Mouse (Mus musculus) embryonic facial prominence, embryonic 15.5 days (tissue): Measurements from ENCODE around the gene Irf9. TPM values are rescaled to one million over a fixed set of nuclear protein-coding genes. Genes with fewer than 3 reads are reported as not detected.
A peak's percentile ranks its signal among the peaks of the same experiment; 100 is the strongest.

Source experiments
- ATAC-seq: fragments of 200-750 bp; cut with Nextera tagmentation; 2 replicates; pipeline ENCODE4 v1.8.0; 2017; ENCODE audit warnings: low read depth, moderate TSS enrichment; ENCODE audit not compliant: insufficient number of reproducible peaks, low FRiP score, low TSS enrichment
- H3K27ac ChIP-seq: fragments of 300-500 bp; sonication (generic); replicated peaks from 2 replicates; pipeline ENCODE4 v1.5.1; 2015; ENCODE audit warnings: mild to moderate bottlenecking, inconsistent platforms
- H3K27me3 ChIP-seq: fragments of 300-500 bp; sonication (generic); 2 replicates; pipeline ENCODE4 v1.6.1; 2015; ENCODE audit warnings: inconsistent platforms
- H3K36me3 ChIP-seq: fragments of 300-500 bp; sonication (generic); 2 replicates; pipeline ENCODE4 v1.6.1; 2015; ENCODE audit warnings: mild to moderate bottlenecking, inconsistent platforms
- H3K4me1 ChIP-seq: fragments of 300-500 bp; sonication (generic); 2 replicates; pipeline ENCODE4 v1.6.1; 2015; ENCODE audit warnings: inconsistent platforms
- H3K4me2 ChIP-seq: fragments of 300-500 bp; sonication (generic); replicated peaks from 2 replicates; pipeline ENCODE4 v1.6.1; 2015; ENCODE audit warnings: mild to moderate bottlenecking, inconsistent platforms
- H3K4me3 ChIP-seq: fragments of 300-500 bp; sonication (generic); replicated peaks from 2 replicates; pipeline ENCODE4 v1.5.1; 2015; ENCODE audit warnings: mild to moderate bottlenecking, inconsistent platforms
- H3K9ac ChIP-seq: fragments of 300-500 bp; sonication (generic); 2 replicates; pipeline ENCODE4 v1.6.1; 2015; ENCODE audit warnings: inconsistent platforms
- H3K9me3 ChIP-seq: fragments of 300-500 bp; sonication (generic); replicated peaks from 2 replicates; pipeline ENCODE4 v1.6.1; 2016; ENCODE audit warnings: inconsistent platforms
- WGBS: fragments of 180-500 bp; shearing (Covaris S2); methylation state at CpG from one replicate; pipeline ENCODE4 v1.1.7; 2015; 5-methylcytosine and 5-hydroxymethylcytosine counted together
- polyA plus RNA-seq: library from polyadenylated mRNA; unstranded; fragments of >200 nt; fragmentation: Nextera tagmentation; extraction: Ambion mirVana; gene quantifications from 2 replicates; pipeline ENCODE4 v1.2.1, GENCODE M21; 2015

Irf9 gene
- polyA plus RNA-seq: 12.8 and 17.3 TPM in 2 replicates

- Histone ChIP-seq H3K4me1 (peaks cover 19% of the 10 kb centered on the region), H3K4me2 (peak within 1 kb of the TSS; percentile 45), H3K27ac (peak within 1 kb of the TSS; percentile 63), H3K4me3 (peak within 1 kb of the TSS; percentile 39), H3K27me3 (no peaks in the 10 kb centered on the region), H3K9ac (peak within 1 kb of the TSS; percentile 2; the same call in 1 of the 2 replicates), H3K36me3 (peaks cover 75% of the 10 kb centered on the region), H3K9me3 (no peaks in the 10 kb centered on the region)
- 80% methylated on average over 7 of the region's 7 CpGs for WGBS
- ATAC-seq: no peak
Observed at GRCm38 (mm10) chr14:55603271-55603632, at the start of gene Irf9. Gene Irf9, plus strand, starts transcription at chr14:55603571.

DNA sequence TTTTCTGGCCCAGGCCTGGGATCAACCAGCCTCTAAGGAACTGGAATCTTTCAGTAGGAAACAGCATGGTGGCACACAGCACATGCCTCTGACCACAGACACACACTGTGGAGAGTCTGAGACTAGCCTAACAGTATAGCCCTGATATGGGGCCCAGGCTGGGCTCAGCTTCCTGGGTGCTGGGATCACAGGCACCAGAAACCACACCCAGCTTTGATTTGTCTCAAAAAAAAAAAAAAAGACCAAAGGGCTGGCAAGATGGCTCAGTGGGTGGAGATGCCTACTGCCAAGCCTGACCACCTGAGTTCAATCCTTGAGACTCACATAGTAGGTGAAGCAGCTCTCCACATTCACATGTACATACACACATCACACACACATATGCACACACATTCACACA is 48.7 kb upstream of the Irf9 start:
- Histone ChIP-seq H3K9ac (no peak overlapping the region), H3K4me2 (no peak overlapping the region)

GRCm38 (mm10) chr14:55555788-55556187 is 47.6 kb upstream of the Irf9 start:
- H3K4me1 ChIP-seq: no peaks in the 10 kb centered on the region
- 0 out of 2 replicates have a peak, but pooled peaks cover under 1% of the 10 kb centered on the region for H3K36me3 ChIP-seq
- no peak overlapping the region for H3K27ac ChIP-seq
- H3K4me2 ChIP-seq: no peak overlapping the region
- no peak overlapping the region for H3K9ac ChIP-seq
- WGBS: 84% methylated on average over 3 of the region's 3 CpGs
- no peaks in the 10 kb centered on the region for H3K27me3 ChIP-seq
- H3K4me3 ChIP-seq: no peak overlapping the region
- no peak for ATAC-seq
- H3K9me3 ChIP-seq: no peaks in the 10 kb centered on the region

More for the DNA sequence above, 48.7 kb upstream of the Irf9 start:
- Histone ChIP-seq H3K27me3 (no peaks in the 10 kb centered on the region), H3K4me3 (no peak overlapping the region), H3K9me3 (no peaks in the 10 kb centered on the region), H3K27ac (no peak overlapping the region), H3K4me1 (no peaks in the 10 kb centered on the region), H3K36me3 (peaks cover 7% of the 10 kb centered on the region; the same call in 1 of the 2 replicates)
- no peak for ATAC-seq

DNA sequence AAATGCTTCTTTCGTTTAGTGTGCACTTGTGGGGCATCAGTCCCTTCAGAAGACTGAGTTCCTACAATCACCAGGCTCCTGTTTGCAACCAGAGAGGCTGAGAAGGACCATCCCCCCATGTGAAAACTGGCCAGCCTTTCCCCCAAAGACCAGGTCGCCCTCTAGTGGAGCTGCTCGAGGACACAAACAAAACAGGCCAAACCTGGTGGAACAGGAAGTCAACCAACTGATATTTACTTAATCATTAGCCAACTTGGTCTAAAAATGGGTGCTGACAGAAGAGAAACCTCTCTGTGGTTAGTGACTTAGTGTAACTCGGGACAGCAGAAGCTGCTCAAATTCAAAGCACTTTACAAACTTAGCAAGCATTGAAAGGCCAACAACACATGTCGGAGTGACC is 46.4 kb upstream of the Irf9 start:
- Histone ChIP-seq H3K4me3 (no peak overlapping the region), H3K27ac (no peak overlapping the region)
- ATAC-seq: no peak

DNA sequence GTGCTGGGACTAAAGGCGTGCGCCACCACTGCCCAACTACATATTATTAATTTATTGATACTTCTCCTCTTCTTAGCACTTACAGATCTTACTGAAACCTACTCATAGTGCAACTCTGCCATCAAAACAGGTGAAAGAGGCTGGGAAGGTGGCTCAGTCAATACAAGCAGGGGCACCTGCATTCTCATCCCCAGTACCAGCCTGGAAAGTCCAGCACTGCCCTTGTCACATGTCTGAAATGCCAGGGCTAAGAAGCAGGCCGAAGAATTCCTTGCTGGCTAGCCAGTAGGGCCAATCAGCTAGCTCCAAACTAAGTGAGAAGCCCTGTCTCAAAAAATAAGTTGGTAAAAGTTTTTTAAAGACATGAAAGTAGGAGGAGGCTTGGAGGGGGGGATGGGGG is 45.8 kb upstream of the Irf9 start:
- no peak overlapping the region for H3K4me2 ChIP-seq
- no peak for ATAC-seq
- H3K4me1 ChIP-seq: peaks cover 14% of the 10 kb centered on the region
- H3K27me3 ChIP-seq: no peaks in the 10 kb centered on the region
- no peak overlapping the region for H3K4me3 ChIP-seq
- no peak overlapping the region for H3K27ac ChIP-seq
- WGBS: 94% methylated on average over 3 of the region's 3 CpGs
- no peak overlapping the region for H3K9ac ChIP-seq
- H3K36me3 ChIP-seq: no peaks in the 10 kb centered on the region
- H3K9me3 ChIP-seq: no peaks in the 10 kb centered on the region

More for the DNA sequence above, 46.4 kb upstream of the Irf9 start:
- Histone ChIP-seq H3K4me1 (peaks cover 11% of the 10 kb centered on the region), H3K4me2 (no peak overlapping the region), H3K36me3 (no peaks in the 10 kb centered on the region), H3K9ac (no peak overlapping the region), H3K27me3 (no peaks in the 10 kb centered on the region), H3K9me3 (no peaks in the 10 kb centered on the region)
- WGBS: 25% methylated on average over 5 of the region's 5 CpGs

DNA sequence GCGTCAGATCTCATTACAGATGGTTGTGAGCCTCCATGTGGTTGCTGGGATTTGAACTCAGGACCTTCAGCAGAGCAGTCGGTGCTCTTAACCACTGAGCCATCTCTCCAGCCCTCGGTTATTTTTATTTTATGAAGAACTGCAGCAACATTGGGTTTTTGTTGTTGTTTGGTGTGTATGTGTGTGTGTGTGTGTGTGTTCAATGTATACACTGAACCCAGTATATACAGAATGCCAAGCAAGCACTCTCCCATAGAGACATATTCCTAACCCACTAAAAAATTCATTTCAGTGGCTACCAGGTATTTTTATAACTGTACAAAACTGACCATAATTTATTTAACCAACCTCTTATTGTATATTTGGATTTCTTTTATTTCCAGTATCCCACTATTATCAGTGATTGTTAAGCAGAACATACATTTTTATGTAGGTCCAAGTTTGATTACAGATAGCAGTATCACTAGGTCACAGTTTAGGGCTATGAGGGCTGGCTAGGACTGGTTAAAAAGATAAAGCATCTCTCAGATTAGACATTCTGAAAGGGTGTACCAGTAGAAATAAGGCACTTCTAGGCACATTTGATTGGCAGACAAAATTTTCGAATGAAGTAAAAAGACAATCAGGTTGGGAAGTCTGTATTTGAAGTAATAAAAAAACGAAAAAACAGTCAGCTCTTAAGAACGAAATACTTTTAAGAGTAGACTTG is 44.5 kb upstream of the Irf9 start:
- WGBS: 52% methylated on average over 6 of the region's 6 CpGs
- Histone ChIP-seq H3K4me2 (peak overlapping the region; percentile 83), H3K27me3 (no peaks in the 10 kb centered on the region), H3K9me3 (no peaks in the 10 kb centered on the region), H3K36me3 (peaks cover 11% of the 10 kb centered on the region), H3K4me1 (peaks cover 14% of the 10 kb centered on the region), H3K9ac (no peak overlapping the region), H3K4me3 (peak overlapping the region; percentile 71), H3K27ac (no peak overlapping the region)
- ATAC-seq: no peak

DNA sequence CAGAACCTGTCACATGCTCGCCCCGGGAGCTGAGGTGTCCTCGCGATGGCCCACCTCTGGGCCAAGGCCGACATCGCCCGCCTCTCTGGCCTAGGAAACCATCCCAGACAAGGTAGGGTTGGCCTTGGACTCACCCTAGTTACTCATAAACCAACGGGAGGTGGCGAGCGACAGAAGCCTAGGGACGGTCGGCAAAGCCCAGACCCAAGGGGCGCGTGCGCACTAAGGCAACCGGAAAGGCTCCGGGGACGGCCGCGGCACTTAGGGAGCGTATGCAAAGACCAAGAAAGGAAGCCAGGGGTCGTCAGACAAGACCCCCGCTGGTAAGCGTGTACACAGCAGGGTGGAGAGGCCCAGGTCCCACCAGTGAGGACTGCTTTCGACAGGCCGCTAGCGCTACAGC is 43.6 kb upstream of the Irf9 start, which contains the start of gene Dcaf11:
Dcaf11 (plus strand) TSS at position 208 of the 403 bp plus-strand sequence.
- peak; percentile 79 for ATAC-seq
- H3K36me3 ChIP-seq: peaks cover 21% of the 10 kb centered on the region
- under 1% methylated on average over 27 of the region's 27 CpGs for WGBS

DNA sequence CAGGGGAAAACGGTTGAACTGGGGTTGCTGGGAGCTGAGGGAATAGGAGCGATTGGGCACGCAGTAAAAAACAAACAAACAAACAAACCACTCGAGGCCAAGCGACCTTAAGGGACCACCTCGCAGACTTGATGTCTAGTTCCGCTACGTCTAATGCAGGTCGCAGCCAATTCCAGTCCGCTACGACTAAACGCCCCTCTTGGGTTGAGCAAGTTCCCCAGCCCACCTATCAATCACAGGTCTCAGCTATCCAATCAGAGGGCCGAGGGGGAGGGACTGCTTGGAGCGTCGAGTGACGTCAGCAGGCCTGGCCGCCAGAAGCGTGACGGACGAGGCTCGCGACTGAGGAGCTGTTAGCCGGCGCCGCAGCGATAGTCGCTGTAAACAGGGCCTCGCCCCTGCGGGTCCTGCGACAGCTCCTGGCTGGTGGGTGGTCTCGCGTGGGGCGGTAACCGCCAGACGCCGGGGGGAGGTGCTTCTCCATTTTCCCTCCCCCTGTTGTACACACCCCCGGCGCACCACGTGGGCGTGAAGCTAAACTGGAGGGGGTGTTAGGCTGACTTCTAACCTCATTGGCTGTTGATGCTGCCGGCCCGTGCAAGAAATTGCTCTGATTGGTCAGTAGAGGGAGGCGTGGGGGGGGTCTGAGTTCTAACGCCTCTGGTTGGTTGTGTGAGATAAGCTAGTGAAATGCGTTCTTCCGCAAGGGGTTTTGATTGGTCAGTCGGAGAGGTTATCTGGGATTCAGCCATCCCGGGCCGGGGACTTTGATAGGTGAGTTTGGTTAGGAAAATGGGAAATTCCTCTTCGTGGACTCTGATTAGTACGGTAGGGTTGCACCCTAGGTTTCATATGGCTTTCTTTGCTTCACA is 42.9 kb upstream of the Irf9 start, which contains the start of gene A730061H03Rik:
A730061H03Rik (minus strand) TSS at position 205 of the 872 bp plus-strand sequence.
- Histone ChIP-seq H3K27ac (peak within 1 kb of the TSS; percentile 98), H3K4me2 (peak within 1 kb of the TSS; percentile 83), H3K36me3 (peaks cover 27% of the 10 kb centered on the region), H3K9ac (peak within 1 kb of the TSS; percentile 86), H3K4me3 (peak within 1 kb of the TSS; percentile 71), H3K27me3 (no peaks in the 10 kb centered on the region), H3K4me1 (peaks cover 14% of the 10 kb centered on the region), H3K9me3 (no peaks in the 10 kb centered on the region)
- peak; percentile 96 for ATAC-seq
- WGBS: under 1% methylated on average over 51 of the region's 51 CpGs

More for the DNA sequence above, 43.6 kb upstream of the Irf9 start, which contains the start of gene Dcaf11:
- no peaks in the 10 kb centered on the region for H3K27me3 ChIP-seq
- peaks cover 14% of the 10 kb centered on the region for H3K4me1 ChIP-seq
- no peaks in the 10 kb centered on the region for H3K9me3 ChIP-seq
- H3K9ac ChIP-seq: peak within 1 kb of the TSS; percentile 86
- peak within 1 kb of the TSS; percentile 71 for H3K4me3 ChIP-seq
- peak within 1 kb of the TSS; percentile 83 for H3K4me2 ChIP-seq
- H3K27ac ChIP-seq: peak within 1 kb of the TSS; percentile 98

DNA sequence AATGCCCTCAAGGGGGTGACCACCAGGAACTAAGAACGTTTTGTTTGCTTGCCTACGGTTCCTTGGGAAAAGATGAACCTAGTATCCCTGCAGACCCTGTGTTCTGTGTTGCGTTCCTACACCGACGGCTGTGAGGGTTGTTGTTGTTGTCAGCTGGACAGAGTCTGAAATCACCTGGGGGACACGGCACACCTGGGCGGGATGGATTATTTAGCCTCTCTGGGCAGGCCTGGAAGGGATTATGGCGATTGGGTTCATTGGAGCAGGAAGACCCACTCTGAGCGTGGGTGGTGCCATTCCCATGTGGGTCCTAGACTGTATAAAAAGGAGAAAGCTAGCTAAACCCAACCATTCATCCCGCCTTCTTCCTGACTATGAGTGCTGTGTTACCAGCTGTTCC is 41.5 kb upstream of the Irf9 start:
- H3K4me1 ChIP-seq: peaks cover 14% of the 10 kb centered on the region
- WGBS: 68% methylated on average over 10 of the region's 10 CpGs
- no peak overlapping the region for H3K9ac ChIP-seq
- no peak overlapping the region for H3K27ac ChIP-seq
- no peak overlapping the region for H3K4me3 ChIP-seq
- ATAC-seq: no peak
- H3K4me2 ChIP-seq: peak overlapping the region; percentile 83; the same call in 1 of the 2 replicates
- no peaks in the 10 kb centered on the region for H3K27me3 ChIP-seq
- no peaks in the 10 kb centered on the region for H3K9me3 ChIP-seq
- peaks cover 41% of the 10 kb centered on the region for H3K36me3 ChIP-seq

DNA sequence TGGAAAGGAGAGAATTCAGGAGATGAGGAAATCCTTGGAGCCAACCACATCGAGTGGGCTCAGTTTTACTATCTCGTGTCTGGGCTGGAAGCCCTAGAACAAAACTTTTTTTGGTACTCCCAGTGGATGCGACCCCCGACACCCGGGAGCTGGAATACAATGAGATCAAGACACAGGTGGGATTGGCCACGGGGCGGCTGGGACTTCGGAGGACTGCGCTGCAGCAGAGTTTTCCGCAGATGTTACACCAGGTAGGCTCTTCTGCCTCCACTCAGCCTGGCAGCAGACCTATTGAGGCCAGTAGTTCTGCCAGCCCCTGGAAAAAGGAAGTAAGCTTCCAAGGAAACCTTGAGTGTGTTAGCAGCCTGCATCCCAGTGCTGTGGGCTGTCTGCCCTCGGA is 40.1 kb upstream of the Irf9 start:
- Histone ChIP-seq H3K27ac (no peak overlapping the region), H3K9me3 (no peaks in the 10 kb centered on the region), H3K36me3 (peaks cover 55% of the 10 kb centered on the region), H3K27me3 (no peaks in the 10 kb centered on the region), H3K9ac (no peak overlapping the region), H3K4me2 (no peak overlapping the region), H3K4me3 (no peak overlapping the region), H3K4me1 (peaks cover 14% of the 10 kb centered on the region)
- WGBS: 82% methylated on average over 11 of the region's 11 CpGs
- ATAC-seq: no peak

DNA sequence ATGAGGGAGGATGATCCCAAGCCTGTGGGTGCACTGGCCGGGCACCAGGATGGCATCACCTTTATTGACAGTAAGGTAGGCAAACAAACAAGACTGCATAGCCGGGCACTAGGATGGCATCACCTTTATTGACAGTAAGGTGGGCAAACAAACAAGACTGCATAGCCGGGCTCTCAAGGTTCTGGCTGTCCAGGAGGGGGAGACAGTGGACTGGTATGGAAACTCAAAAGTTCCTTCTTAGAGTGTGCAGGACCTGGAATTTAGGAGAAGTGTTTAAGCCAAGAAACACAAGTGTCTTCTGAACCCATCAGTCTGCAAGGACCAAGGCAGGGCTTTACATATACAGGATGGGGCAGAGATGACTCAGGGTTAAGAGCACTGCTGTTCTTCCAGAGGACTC is 37.6 kb upstream of the Irf9 start:
- peaks cover 73% of the 10 kb centered on the region for H3K36me3 ChIP-seq
- H3K4me2 ChIP-seq: no peak overlapping the region
- H3K4me1 ChIP-seq: peaks cover 14% of the 10 kb centered on the region
- H3K27ac ChIP-seq: no peak overlapping the region
- ATAC-seq: no peak
- 84% methylated on average over 3 of the region's 3 CpGs for WGBS
- H3K9ac ChIP-seq: no peak overlapping the region
- H3K9me3 ChIP-seq: no peaks in the 10 kb centered on the region
- no peak overlapping the region for H3K4me3 ChIP-seq
- no peaks in the 10 kb centered on the region for H3K27me3 ChIP-seq
